Mouse (Mus musculus) cortical plate, adult 2 months (tissue): ENCODE results near the gene Dnase1l1.

Experiments used
- CTCF ChIP-seq: fragments of 200-500 bp; IDR thresholded peaks from 2 replicates; pipeline ENCODE4 v1.5.1; 2011; ENCODE audit warnings: mild to moderate bottlenecking, control low read depth, low read length; ENCODE audit not compliant: insufficient read depth; ENCODE audit errors: extremely low read depth
- POLR2A ChIP-seq: fragments of 200-500 bp; IDR thresholded peaks from 2 replicates; pipeline ENCODE4 v1.6.1; 2011; ENCODE audit warnings: mild to moderate bottlenecking, low read length, control low read depth; ENCODE audit not compliant: insufficient read depth; ENCODE audit errors: extremely low read depth

GRCm38 (mm10) chrX:74243396-74243795 is 38.7 kb downstream of the Dnase1l1 start:
- TF ChIP-seq CTCF (no peak), POLR2A (no peak)
